ENCODE assay signal across 10 mouse cellular contexts in genomic region chr8:114306296-114306695, GRCm38 (mm10).
DNase-seq lines count a peak whose midpoint lies in the region; ATAC-seq and TF ChIP-seq lines count a peak whose summit lies in the region.
"Had no signal": no experiment of that assay in that cellular context is flagged by ENCODE, and none has a peak within 500 bp of the region (broad histone marks: within the 10 kb centered on the region; RNA-seq: fewer than 3 reads in every experiment).

No protein-coding gene starts in this region.

- no peak overlapping the region for H3K4me2 ChIP-seq in forebrain, embryonic 15.5 days (replicated peaks)
- H3K4me2 ChIP-seq in forebrain, embryonic 12.5 days, result no peak overlapping the region
- H3K4me2 ChIP-seq in forebrain, embryonic 16.5 days (ENCODE audit: low read length), result no peak overlapping the region
- no peak overlapping the region for H3K4me2 ChIP-seq in limb, embryonic 14.5 days (replicated peaks; ENCODE audit: low read depth, low read length, severe bottlenecking)
- H3K4me2 ChIP-seq: stomach, embryonic 15.5 days had no signal

- H3K36me3 ChIP-seq in forebrain, embryonic 15.5 days, result no peaks in the 10 kb centered on the region
- no peaks in the 10 kb centered on the region for H3K36me3 ChIP-seq in forebrain, embryonic 12.5 days (replicated peaks)
- no peaks in the 10 kb centered on the region for H3K36me3 ChIP-seq in forebrain, embryonic 16.5 days (ENCODE audit: control insufficient read depth, insufficient read depth)
- no peaks in the 10 kb centered on the region for H3K36me3 ChIP-seq in limb, embryonic 14.5 days (ENCODE audit: control insufficient read depth, insufficient read depth, low read length)
- H3K36me3 ChIP-seq: stomach, embryonic 15.5 days had no signal

- no peak overlapping the region for H3K9ac ChIP-seq in forebrain, embryonic 15.5 days (replicated peaks)
- H3K9ac ChIP-seq in forebrain, embryonic 12.5 days, result no peak overlapping the region
- no peak overlapping the region for H3K9ac ChIP-seq in forebrain, embryonic 16.5 days (replicated peaks; ENCODE audit: low read depth, low read length)
- no peak overlapping the region for H3K9ac ChIP-seq in limb, embryonic 14.5 days (ENCODE audit: low read depth, low read length, severe bottlenecking)
- H3K9ac ChIP-seq: stomach, embryonic 15.5 days had no signal

- H3K27ac ChIP-seq in forebrain, embryonic 15.5 days (replicated peaks), result peak overlapping the region; percentile 46; the same call in 1 of the 2 replicates
- H3K27ac ChIP-seq in forebrain, embryonic 12.5 days, result no peak overlapping the region
- H3K27ac ChIP-seq in forebrain, embryonic 16.5 days (ENCODE audit: low read length), result peak overlapping the region; percentile 56
- no peak overlapping the region for H3K27ac ChIP-seq in limb, embryonic 14.5 days (replicated peaks; ENCODE audit: low read depth, low read length)
- H3K27ac ChIP-seq: stomach, embryonic 15.5 days had no signal

- H3K27me3 ChIP-seq in forebrain, embryonic 15.5 days, result no peaks in the 10 kb centered on the region
- no peaks in the 10 kb centered on the region for H3K27me3 ChIP-seq in forebrain, embryonic 12.5 days
- H3K27me3 ChIP-seq in forebrain, embryonic 16.5 days (replicated peaks; ENCODE audit: control insufficient read depth, insufficient read depth, low read length), result no peaks in the 10 kb centered on the region
- no peaks in the 10 kb centered on the region for H3K27me3 ChIP-seq in limb, embryonic 14.5 days (ENCODE audit: control insufficient read depth, insufficient read depth, low read length)
- H3K27me3 ChIP-seq: stomach, embryonic 15.5 days had no signal

- WGBS in forebrain, embryonic 15.5 days, result 45% methylated on average over 5 of the region's 5 CpGs
- WGBS in forebrain, embryonic 12.5 days, result 78% methylated on average over 5 of the region's 5 CpGs
- 29% methylated on average over 5 of the region's 5 CpGs for WGBS in forebrain, embryonic 16.5 days
- WGBS in limb, embryonic 14.5 days, result 58% methylated on average over 5 of the region's 5 CpGs

- TF ChIP-seq POLR2A in limb, embryonic 14.5 days (IDR thresholded peaks at IDR 0.05; ENCODE audit: borderline replicate concordance, extremely low read depth, insufficient read depth, insufficient read length), result no peak

- H3K9me3 ChIP-seq in forebrain, embryonic 15.5 days, result no peaks in the 10 kb centered on the region
- H3K9me3 ChIP-seq in forebrain, embryonic 12.5 days, result no peaks in the 10 kb centered on the region
- no peaks in the 10 kb centered on the region for H3K9me3 ChIP-seq in forebrain, embryonic 16.5 days (ENCODE audit: control insufficient read depth, low read length)
- H3K9me3 ChIP-seq in limb, embryonic 14.5 days (ENCODE audit: control insufficient read depth, low read length), result no peaks in the 10 kb centered on the region
- H3K9me3 ChIP-seq: stomach, embryonic 15.5 days had no signal

- peak; percentile 80 for ATAC-seq in forebrain, embryonic 15.5 days (replicated peaks)
- ATAC-seq in forebrain, embryonic 12.5 days (ENCODE audit: low FRiP score), result no peak
- ATAC-seq in forebrain, embryonic 16.5 days, result peak; percentile 85
- peak; percentile 55; the same call in 1 of the 2 replicates for ATAC-seq in limb, embryonic 14.5 days (ENCODE audit: low FRiP score, low read depth)

- no peak overlapping the region for H3K4me3 ChIP-seq in forebrain, embryonic 15.5 days
- H3K4me3 ChIP-seq in forebrain, embryonic 12.5 days (replicated peaks), result no peak overlapping the region
- no peak overlapping the region for H3K4me3 ChIP-seq in forebrain, embryonic 16.5 days (replicated peaks; ENCODE audit: low read length)
- no peak overlapping the region for H3K4me3 ChIP-seq in limb, embryonic 14.5 days (replicated peaks; ENCODE audit: low read length)
- H3K4me3 ChIP-seq: stomach, embryonic 15.5 days had no signal

- DNase-seq in retina, postnatal 1 day, result peak; percentile 60
- no peak for DNase-seq in retina, embryonic 14.5 days (ENCODE audit: low spot score)
- peak; percentile 66 for DNase-seq in limb, embryonic 14.5 days (ENCODE audit: low spot score)
- no peak for DNase-seq in B cell, adult 2 months
- no peak for DNase-seq in spleen, adult 18-20 months
- DNase-seq: kidney, adult 2 months had no signal

- H3K4me1 ChIP-seq in forebrain, embryonic 15.5 days, result peaks cover 8% of the 10 kb centered on the region
- no peaks in the 10 kb centered on the region for H3K4me1 ChIP-seq in forebrain, embryonic 12.5 days
- peaks cover 8% of the 10 kb centered on the region for H3K4me1 ChIP-seq in forebrain, embryonic 16.5 days (replicated peaks; ENCODE audit: control insufficient read depth, insufficient read depth, low read length)
- H3K4me1 ChIP-seq in limb, embryonic 14.5 days (ENCODE audit: control insufficient read depth, insufficient read depth, low read length), result no peaks in the 10 kb centered on the region
- H3K4me1 ChIP-seq: stomach, embryonic 15.5 days had no signal

Comparison
In these comparisons a context has a peak if more than half of its experiments do, and no peak if none do; other contexts are left out.
1. H3K27ac ChIP-seq: peak in forebrain, embryonic 15.5 days (single experiment) and forebrain, embryonic 16.5 days (single experiment); none in forebrain, embryonic 12.5 days (single experiment) and limb, embryonic 14.5 days (single experiment).
2. DNase-seq: peak in retina, postnatal 1 day (single experiment) and limb, embryonic 14.5 days (single experiment); none in retina, embryonic 14.5 days (single experiment), B cell, adult 2 months (0 of 2) and spleen, adult 18-20 months (0 of 2).